Mouse (Mus musculus): ENCODE results near the gene Smim17.

GRCm38 (mm10) chr7:6372993-6373392 is 25.5 kb upstream of the Smim17 start:
- TF ChIP-seq CTCF (IDR thresholded peaks at IDR 0.05; ENCODE audit: borderline replicate concordance, insufficient read depth, low read length) (no peak), POLR2A (IDR thresholded peaks at IDR 0.05; ENCODE audit: low read depth, low read length) (no peak)
